Mouse (Mus musculus) MEL (cell line): ENCODE results near the gene Gabrg3. TPM values are rescaled to one million over a fixed set of nuclear protein-coding genes. Genes with fewer than 3 reads are reported as not detected.
"Not testable (repeated sequence)": the region's sequence is repeated elsewhere in the genome, so short reads cannot be mapped to it uniquely, and the experiment has no call there.

ENCODE experiments used
- DNase-seq: peaks from one replicate; pipeline ENCODE4 v3.0.0; 2011; ENCODE audit warnings: low read depth, low spot score
- H3K27ac ChIP-seq: 2 replicates; pipeline ENCODE4 v1.5.1; 2012; ENCODE audit warnings: low read depth, mild to moderate bottlenecking, control low read depth, low read length, moderate library complexity; ENCODE audit not compliant: control insufficient read depth
- H3K27me3 ChIP-seq, 2 experiments: fragments of 150-350 bp in 1 of 2; sonication (generic) in 1 of 2; 2 replicates each; pipeline ENCODE4 v1.6.1; 2012; ENCODE audit warnings: low read length in 2 of 2, mild to moderate bottlenecking in 2 of 2, improper control_type of control experiment in 1 of 2, moderate library complexity in 1 of 2; ENCODE audit not compliant: insufficient read depth in 2 of 2, control insufficient read depth in 1 of 2
- H3K36me3 ChIP-seq, 2 experiments: 2 replicates each; pipeline ENCODE4 v1.6.1; 2012 to 2014; ENCODE audit warnings: low read length in 2 of 2, improper control_type of control experiment in 1 of 2, inconsistent platforms in 1 of 2, mild to moderate bottlenecking in 1 of 2; ENCODE audit not compliant: insufficient read depth in 2 of 2, control insufficient read depth in 1 of 2
- H3K4me1 ChIP-seq, 2 experiments: fragments of 150-350 bp in 1 of 2; sonication (generic) in 1 of 2; 2 replicates each; pipeline ENCODE4 v1.6.1; 2012; ENCODE audit warnings: low read length in 2 of 2, improper control_type of control experiment in 1 of 2, mild to moderate bottlenecking in 1 of 2; ENCODE audit not compliant: insufficient read depth in 2 of 2, control insufficient read depth in 1 of 2
- H3K4me3 ChIP-seq, 2 experiments: fragments of 150-350 bp in 1 of 2; sonication (generic) in 1 of 2; 2 replicates each; pipeline ENCODE4 v1.5.1; 2012; ENCODE audit warnings: low read depth in 2 of 2, low read length in 2 of 2, mild to moderate bottlenecking in 2 of 2, moderate library complexity in 2 of 2, control low read depth in 1 of 2, improper control_type of control experiment in 1 of 2; ENCODE audit not compliant: control insufficient read depth in 1 of 2, insufficient read depth in 1 of 2
- H3K79me2 ChIP-seq: 2 replicates; pipeline ENCODE4 v1.6.1; 2012; ENCODE audit warnings: mild to moderate bottlenecking, low read length, moderate library complexity; ENCODE audit not compliant: control insufficient read depth, poor library complexity, insufficient read depth
- H3K9ac ChIP-seq: 2 replicates; pipeline ENCODE4 v1.6.1; 2012; ENCODE audit warnings: low read depth, mild to moderate bottlenecking, control low read depth, low read length, moderate library complexity; ENCODE audit not compliant: control insufficient read depth, poor library complexity, severe bottlenecking
- H3K9me3 ChIP-seq: fragments of 150-350 bp; sonication (generic); replicated peaks from 2 replicates; pipeline ENCODE4 v1.6.1; 2012; ENCODE audit warnings: mild to moderate bottlenecking, low read length, improper control_type of control experiment, moderate library complexity; ENCODE audit not compliant: insufficient read depth
- E2F4 ChIP-seq: IDR thresholded peaks from 2 replicates; pipeline ENCODE4 v1.6.1; 2011; ENCODE audit warnings: low read depth, low read length, improper control_type of control experiment, borderline replicate concordance
- ELF1 ChIP-seq: IDR thresholded peaks from 2 replicates; pipeline ENCODE4 v1.6.1; 2014; ENCODE audit warnings: low read depth, mild to moderate bottlenecking, inconsistent platforms, low read length, improper control_type of control experiment, moderate library complexity
- EP300 ChIP-seq, 2 experiments: IDR thresholded peaks; 2 replicates each; pipeline ENCODE4 v1.6.1; 2011; ENCODE audit warnings: improper control_type of control experiment in 2 of 2, low read length in 2 of 2, low read depth in 1 of 2, mild to moderate bottlenecking in 1 of 2
- MAFK ChIP-seq: IDR thresholded peaks from 2 replicates; pipeline ENCODE4 v1.6.1; 2011; ENCODE audit warnings: low read depth, mild to moderate bottlenecking, low read length, improper control_type of control experiment, borderline replicate concordance
- MAZ ChIP-seq: IDR thresholded peaks from 2 replicates; pipeline ENCODE4 v1.6.1; 2012; ENCODE audit warnings: low read depth, mild to moderate bottlenecking, inconsistent platforms, low read length, improper control_type of control experiment
- MYB ChIP-seq: IDR thresholded peaks from 2 replicates; pipeline ENCODE4 v1.6.1; 2011; ENCODE audit warnings: mild to moderate bottlenecking, low read depth, low read length, improper control_type of control experiment
- NELFE ChIP-seq: IDR thresholded peaks from 2 replicates; pipeline ENCODE4 v1.6.1; 2011; ENCODE audit warnings: low read depth, low read length, improper control_type of control experiment
- POLR2AphosphoS5 ChIP-seq: IDR thresholded peaks from 2 replicates; pipeline ENCODE4 v1.6.1; 2012; ENCODE audit warnings: low read depth, borderline replicate concordance, mild to moderate bottlenecking, inconsistent platforms, low read length, moderate library complexity, mixed read lengths
- RAD21 ChIP-seq: IDR thresholded peaks from 2 replicates; pipeline ENCODE4 v1.6.1; 2011; ENCODE audit warnings: mild to moderate bottlenecking, low read depth, low read length, improper control_type of control experiment
- RCOR1 ChIP-seq: IDR thresholded peaks from 2 replicates; pipeline ENCODE4 v1.6.1; 2012; ENCODE audit warnings: low read depth, mild to moderate bottlenecking, inconsistent platforms, low read length, improper control_type of control experiment
- UBTF ChIP-seq: IDR thresholded peaks from 2 replicates; pipeline ENCODE4 v1.6.1; 2012; ENCODE audit warnings: low read depth, mild to moderate bottlenecking, inconsistent platforms, low read length, improper control_type of control experiment, moderate library complexity, borderline replicate concordance; ENCODE audit not compliant: insufficient read depth
- polyA plus RNA-seq, 2 experiments: library from polyadenylated mRNA; stranded (reverse) in 1 of 2; unstranded in 1 of 2; fragments of >175 nt in 1 of 2; fragments of >200 nt in 1 of 2; gene quantifications; 2 replicates each; pipeline versions ENCODE4 v1.2.1 to v1.2.4; 2012; ENCODE audit warnings: low replicate concordance in 2 of 2, low read depth in 1 of 2; ENCODE audit not compliant: insufficient read length in 2 of 2, insufficient read depth in 1 of 2, missing spikeins in 1 of 2
- total RNA-seq: library from RNA; depleted of rRNA; stranded (reverse); fragments of 300-350 nt; gene quantifications from 2 replicates; pipeline ENCODE4 v1.2.3, GENCODE M21; 2012

Gabrg3 gene
- total and polyA plus RNA-seq, 3 experiments, result not detected

DNA sequence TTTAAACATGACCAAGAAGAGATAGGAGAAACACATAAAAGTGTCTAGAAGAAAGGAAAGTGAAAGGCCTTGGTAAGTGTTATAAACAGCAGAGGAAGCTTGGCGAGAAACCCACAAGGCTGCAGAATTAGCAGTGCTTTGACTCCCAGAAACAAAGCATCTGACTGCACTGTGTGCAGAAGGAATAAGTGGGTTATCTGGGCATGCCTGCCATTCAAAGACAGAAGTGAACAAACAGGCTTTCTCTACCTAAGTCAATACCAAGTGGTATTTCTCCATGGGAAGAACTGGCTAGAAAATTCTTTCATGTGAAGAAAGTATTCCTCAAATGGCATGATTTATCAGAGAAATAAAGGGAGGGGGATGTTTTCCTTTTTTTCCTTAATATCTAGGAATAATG is 201.0 kb downstream of the Gabrg3 start:
- H3K4me1 ChIP-seq, result no peaks in the 10 kb centered on the region
- H3K4me3 ChIP-seq, result no peak overlapping the region
- no peak overlapping the region for H3K27ac ChIP-seq
- no peaks in the 10 kb centered on the region for H3K27me3 ChIP-seq
- TF ChIP-seq MAZ (no peak), MYB (no peak), RAD21 (no peak), RCOR1 (no peak), UBTF (no peak), POLR2AphosphoS5 (no peak)
- H3K9ac ChIP-seq, result no peak overlapping the region
- no peaks in the 10 kb centered on the region for H3K79me2 ChIP-seq
- no peaks in the 10 kb centered on the region for H3K9me3 ChIP-seq
- H3K36me3 ChIP-seq, result no peaks in the 10 kb centered on the region
- no peak for DNase-seq

DNA sequence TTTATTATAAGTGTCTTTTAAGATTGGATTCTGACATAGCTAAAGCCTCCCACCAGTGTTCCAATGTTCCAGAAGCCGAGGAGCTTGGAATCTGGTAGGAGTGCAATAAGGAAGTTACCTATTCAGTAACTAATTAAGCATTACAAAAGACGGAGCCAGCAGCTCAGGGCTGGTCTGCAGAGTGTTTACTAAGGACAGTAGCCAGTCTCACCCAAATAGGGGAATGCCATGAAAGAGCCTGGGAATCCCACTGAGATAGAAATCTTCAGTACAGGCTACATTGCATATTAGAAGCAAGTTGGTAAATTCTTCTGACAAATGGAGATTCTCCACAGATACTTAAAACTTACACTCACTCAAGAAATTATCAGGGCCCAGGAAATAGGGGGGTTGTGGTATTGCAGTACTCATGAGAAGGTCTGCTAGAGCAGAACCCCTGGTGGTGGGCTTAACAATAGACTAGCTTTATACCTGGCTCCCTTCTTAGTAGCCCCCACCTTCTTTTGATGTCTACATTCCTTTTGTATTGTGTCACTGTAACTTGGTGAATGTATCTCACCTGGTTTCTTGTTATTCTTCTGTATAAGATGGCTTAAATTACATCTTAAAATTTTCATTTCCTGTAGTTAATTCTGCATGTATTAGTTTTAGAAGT is 211.0 kb downstream of the Gabrg3 start:
- not testable (repeated sequence) for H3K4me1 ChIP-seq, H3K27ac ChIP-seq, H3K79me2 ChIP-seq, DNase-seq, H3K4me3 ChIP-seq, H3K36me3 ChIP-seq, H3K9ac ChIP-seq, H3K9me3 ChIP-seq, H3K27me3 ChIP-seq

DNA sequence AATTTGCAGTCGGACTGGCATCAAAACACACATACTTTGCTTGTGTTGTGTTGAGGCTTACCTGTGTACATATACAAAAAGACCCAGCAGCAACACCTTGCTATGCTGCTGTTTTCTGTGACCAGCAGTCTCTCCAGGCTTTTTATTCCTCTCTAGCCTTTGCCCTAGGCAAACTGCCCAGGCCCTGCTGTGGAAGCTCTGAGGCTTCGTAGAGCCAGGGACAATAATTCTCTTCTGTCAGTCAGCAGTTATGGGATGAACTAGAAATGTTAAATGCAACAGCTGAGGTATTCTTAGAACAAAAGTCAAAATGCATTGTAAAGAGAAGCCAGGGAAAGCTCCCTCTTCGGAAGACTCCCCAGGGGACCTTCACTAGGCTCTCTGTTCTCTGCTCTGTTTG is 220.1 kb downstream of the Gabrg3 start:
- DNase-seq, result no peak
- H3K4me3 ChIP-seq, result no peak overlapping the region
- H3K27me3 ChIP-seq, result no peaks in the 10 kb centered on the region
- no peak overlapping the region for H3K9ac ChIP-seq
- H3K4me1 ChIP-seq, result no peaks in the 10 kb centered on the region
- H3K9me3 ChIP-seq, result no peaks in the 10 kb centered on the region
- no peaks in the 10 kb centered on the region for H3K36me3 ChIP-seq
- TF ChIP-seq NELFE (no peak), EP300 (IDR thresholded peaks at IDR 0.05; ENCODE audit: low read depth in 1 of 2, low read length in 2 of 2) (no peak), ELF1 (no peak), MAFK (no peak), E2F4 (no peak)
- no peak overlapping the region for H3K27ac ChIP-seq
- no peaks in the 10 kb centered on the region for H3K79me2 ChIP-seq
